Mouse (Mus musculus): ENCODE data around the gene Khdc1c.
"Not testable (repeated sequence)": the region's sequence is repeated elsewhere in the genome, so short reads cannot be mapped to it uniquely, and the experiment has no call there.

The Khdc1c gene

DNA sequence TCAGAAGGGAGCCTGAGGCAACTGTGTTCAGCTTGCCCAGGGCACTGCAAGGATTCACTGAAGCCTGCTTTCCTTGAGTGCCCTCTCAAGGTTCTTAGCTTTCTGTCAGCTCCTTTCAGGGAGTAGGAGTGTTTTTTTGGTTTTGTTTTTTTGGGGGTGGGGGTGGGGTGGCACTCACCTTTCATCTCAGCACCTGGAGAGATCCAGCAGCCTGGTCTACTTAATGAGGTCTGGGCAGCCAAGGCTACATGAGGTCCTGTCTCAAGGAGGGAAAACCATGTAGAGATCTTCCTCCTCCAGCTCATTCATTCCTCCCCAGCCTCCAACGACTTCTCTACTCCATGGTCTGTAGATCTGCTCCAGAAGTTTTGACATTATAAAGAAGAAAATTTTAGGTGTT, at the start of gene Khdc1c:
Gene Khdc1c, plus strand, starts transcription at position 301 of the 400 bp plus-strand sequence.
- DNase-seq (ENCODE audit: low spot score in 2 of 2) = not testable (repeated sequence)

DNA sequence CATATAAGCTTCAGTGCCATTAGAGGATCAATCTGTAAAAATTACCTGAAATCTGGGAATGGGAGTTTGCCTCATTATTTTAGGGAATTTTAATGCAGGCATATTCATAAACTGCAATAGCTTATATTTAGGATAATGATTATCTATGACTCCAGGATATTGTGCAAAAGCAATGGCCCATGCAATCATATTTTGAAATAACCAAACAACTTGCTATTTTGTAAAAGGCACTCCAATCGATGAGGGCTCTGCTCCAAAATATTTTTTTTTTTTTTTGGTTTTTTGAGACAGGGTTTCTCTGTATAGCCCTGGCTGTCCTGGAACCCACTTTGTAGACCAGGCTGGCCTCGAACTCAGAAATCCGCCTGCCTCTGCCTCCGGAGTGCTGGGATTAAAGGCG, 47.9 kb upstream of the Khdc1c start:
- DNase-seq (ENCODE audit: low spot score in 2 of 2) = not testable (repeated sequence)

DNA sequence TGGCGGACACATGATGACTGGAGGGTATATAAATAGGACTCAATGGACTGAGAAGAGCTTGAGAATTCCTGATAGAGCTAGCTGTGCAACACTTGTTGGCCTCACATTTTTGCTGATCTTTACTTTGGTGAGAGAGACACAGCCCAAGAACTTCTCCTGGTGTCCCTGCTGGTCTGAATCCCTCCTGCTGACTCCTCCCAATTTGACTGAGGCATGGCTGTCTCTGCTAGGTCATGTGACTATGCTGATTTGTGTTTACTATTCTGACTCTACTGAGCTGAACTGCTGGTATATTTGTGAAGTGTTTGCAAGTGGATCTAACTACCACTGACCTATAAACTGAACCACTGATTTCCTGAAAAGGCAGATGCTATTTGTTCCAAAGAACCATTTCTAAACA, 46.5 kb upstream of the Khdc1c start:
- DNase-seq (ENCODE audit: low spot score in 2 of 2) = no peak

DNA sequence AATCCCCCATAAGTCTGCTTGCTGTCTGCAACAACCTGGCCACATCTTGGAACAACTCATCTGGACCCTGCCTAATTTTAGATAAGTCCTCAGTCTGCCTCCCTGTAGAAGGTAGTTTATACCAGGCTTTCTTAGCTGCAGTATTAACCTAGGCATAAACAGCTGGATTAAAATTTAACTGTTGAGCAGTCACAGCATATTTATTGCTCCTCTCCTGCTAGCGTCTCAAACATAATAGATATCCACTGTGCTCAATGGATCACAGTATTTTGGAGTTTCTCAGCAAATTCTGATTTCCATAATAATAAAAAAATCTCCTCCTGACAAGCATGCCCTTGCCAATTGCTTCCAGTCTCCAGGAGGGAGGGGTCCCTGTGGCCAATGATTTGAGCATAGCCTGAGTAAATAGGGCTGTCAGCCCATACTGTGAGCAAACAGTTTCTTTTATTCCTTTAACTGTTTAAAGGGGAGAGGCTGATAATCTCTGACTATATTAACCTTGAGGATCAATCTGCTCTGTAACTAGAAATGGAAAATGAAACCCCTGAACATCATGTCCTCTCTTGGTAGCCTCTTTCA, 44.0 kb upstream of the Khdc1c start:
- no peak for DNase-seq (ENCODE audit: low spot score in 2 of 2)

DNA sequence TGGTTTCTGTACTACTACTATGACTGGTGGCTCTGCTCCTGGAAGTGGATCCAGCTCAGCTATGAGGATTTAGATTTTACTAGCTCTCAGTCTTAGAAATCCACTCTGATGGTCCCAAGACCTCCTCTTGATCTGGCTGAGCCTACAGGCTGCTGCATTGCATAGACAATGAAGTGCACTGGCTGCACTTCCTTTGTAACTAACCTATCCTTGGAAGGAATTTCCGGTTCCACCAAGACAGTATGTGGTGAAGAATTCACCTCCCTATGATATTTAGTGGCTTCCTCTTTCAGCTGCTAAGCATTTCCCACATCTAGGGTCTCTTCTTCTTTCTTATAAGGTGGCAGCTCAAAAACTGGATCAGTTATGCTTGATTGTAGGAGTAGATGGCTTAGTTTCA, 43.5 kb upstream of the Khdc1c start:
- no peak for DNase-seq (ENCODE audit: low spot score in 2 of 2)

DNA sequence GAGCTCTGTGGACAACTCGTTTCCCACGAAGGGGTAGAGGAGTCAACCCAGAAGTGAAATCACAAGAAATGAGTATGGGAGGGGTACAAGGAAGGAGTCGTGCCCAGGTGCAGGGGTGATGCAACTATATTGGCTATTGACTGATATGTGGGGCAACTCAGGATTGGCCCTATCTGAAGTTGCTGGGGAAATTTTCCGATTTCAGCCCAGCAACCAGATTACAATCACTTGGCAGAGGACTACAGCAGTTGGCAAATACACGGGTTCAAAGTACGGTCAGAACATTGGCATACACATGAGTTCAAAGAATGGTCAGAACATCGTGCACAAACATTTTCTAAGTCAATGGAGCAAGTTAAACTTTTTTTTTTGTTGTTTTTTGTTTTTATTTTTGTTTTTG, 41.4 kb upstream of the Khdc1c start:
- DNase-seq (ENCODE audit: low spot score in 2 of 2) = no peak

DNA sequence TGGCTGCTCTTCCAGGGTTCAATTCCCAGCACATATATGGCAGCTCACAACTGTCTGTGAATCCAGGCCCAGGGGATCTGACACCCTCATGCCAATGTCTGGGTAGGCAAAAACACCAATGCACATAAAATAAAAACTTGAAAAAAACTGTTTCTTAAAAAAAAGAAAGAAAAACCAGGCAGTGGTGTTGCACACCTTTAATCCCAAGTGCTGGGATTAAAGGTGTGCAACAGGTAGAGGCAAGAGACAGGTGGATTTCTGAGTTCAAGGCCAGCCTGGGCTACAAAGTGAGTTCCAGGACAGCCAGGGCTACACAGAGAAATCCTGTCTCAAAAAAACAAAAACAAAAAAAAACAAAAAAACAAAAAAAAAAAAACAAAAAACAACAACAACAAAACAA, 37.0 kb upstream of the Khdc1c start:
- not testable (repeated sequence) for DNase-seq (ENCODE audit: low spot score in 2 of 2)

DNA sequence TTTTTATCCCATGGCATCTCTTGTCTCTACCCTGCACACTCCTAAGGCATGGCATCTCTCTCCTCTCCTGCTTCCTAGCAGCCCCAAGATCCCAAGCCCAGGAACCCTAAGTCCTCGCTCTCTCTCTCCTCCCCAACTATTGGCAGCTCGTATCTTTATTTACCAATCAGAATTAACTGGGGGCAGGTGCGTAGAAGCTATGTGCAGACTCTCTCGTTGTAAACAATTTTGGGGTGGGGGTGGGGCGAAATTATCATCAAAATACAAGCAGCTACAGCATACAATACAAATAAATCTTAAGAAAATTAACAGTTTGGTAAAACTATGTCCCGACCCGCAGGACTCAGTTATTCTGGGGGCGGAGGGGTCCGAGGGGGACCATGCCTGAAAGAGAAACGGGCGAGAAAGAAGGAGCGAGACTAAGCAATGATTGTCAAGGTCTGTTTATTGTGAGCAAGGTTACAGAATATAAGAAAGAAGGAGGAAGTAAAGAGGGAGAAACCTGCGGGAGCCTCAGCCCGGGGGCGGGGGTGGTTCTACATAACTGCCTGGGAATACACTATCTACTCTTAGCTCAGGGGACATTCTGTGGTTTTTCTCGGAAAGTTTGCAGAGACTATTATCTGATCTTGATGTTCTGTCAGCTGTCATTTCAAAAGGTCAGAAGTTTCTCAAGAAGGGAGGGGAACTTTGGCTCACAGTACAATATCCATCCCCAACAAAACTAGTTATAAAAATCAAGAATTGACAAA, 34.7 kb upstream of the Khdc1c start:
- no peak for DNase-seq (ENCODE audit: low spot score in 2 of 2)

DNA sequence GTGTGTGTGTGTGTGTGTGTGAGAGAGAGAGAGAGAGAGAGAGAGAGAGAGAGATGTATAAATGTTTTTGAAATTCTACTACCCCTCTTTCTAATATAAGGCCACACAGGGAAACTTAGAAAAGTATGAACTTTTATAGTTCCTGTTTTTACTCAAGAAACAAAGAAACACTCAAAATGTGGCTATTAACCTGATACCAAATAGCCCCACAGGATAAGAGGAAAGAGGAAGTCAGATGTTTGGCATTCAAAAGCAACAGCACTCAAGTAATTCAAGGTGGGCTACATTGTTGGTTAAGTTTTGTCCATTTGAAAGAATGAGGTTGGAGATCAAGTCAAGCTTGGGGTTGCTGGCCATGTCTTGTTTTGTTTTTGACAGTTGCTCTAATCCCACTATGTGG, 32.3 kb upstream of the Khdc1c start:
- DNase-seq (ENCODE audit: low spot score in 2 of 2) = no peak

DNA sequence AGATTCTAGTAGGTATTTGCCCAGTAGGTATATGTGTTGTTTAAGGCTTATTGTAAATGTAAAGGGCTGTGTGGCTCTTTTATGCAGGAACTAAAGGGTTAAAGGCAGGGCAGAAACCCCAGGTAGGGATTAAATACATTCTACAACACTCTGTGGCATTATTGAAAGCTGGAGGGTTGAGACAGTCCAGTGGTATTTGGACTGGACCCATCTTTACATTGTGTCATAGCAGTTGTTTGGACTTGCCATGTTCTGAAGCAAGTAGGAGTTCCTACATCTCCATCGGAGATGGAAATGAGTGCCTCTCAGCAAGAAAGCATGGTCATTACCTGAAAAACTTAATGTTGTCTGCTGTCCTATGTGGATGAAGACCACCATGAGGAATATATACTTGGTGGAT, 27.4 kb upstream of the Khdc1c start:
- no peak for DNase-seq (ENCODE audit: low spot score in 2 of 2)

DNA sequence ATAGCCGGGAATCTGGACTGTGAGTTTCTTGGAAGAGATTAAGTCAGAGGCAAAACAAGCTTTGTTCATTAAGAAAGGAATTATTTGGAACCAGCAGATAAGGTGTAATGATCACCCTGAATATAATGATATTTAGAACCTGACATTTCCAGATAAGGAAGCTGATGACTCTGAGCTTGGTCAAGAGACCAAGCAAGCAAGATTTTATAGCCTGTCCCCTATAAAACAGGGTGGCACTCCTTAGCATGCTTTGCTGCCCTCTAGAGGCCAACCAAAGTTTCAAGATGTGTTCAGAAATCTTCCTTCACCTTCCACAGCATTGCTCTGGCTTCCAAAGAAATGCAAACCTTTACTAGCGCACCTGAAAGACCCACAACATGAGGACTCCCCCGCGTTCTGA, 23.9 kb upstream of the Khdc1c start:
- peak; percentile 12 to 15 for DNase-seq (ENCODE audit: low spot score in 2 of 2)

DNA sequence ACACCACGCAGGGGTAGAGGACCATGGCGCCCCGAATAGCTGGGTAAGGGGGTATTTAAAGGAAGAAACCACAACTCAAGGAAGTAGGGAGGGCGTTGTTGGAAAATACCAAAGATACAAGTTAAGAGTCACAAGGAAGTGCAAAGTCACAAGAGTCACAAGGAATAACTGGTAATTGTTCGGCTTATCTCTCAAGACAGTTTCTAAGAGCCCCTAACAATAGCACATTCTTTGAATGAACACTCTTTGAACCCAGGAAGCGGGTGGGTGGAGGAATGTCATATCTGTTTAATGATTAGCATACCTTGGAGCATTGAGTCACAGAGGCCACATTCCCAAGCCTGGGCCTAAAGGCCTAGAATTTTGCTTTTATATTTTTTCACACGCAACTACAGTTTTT, 23.4 kb upstream of the Khdc1c start:
- not testable (repeated sequence) for DNase-seq (ENCODE audit: low spot score in 2 of 2)

DNA sequence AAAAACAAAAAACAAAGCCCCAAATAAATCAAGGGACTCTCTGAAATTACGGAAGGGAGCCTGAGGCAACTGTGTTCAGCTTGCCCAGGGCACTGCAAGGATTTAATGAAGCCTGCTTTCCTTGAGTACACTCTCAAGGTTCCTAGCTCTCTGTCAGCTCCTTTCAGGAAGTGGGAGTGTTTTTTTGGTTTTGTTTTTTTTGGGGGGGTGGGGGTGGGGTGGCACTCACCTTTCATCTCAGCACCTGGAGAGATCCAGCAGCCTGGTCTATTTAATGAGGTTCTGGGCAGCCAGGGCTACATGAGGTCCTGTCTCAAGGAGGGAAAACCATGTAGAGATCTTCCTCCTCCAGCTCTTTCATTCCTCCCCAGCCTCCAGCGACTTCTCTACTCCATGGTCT, 18.8 kb upstream of the Khdc1c start, which contains the start of gene Khdc1a:
Gene Khdc1a, plus strand, starts transcription at position 301 of the 400 bp plus-strand sequence.
- DNase-seq (ENCODE audit: low spot score in 2 of 2) = no peak

DNA sequence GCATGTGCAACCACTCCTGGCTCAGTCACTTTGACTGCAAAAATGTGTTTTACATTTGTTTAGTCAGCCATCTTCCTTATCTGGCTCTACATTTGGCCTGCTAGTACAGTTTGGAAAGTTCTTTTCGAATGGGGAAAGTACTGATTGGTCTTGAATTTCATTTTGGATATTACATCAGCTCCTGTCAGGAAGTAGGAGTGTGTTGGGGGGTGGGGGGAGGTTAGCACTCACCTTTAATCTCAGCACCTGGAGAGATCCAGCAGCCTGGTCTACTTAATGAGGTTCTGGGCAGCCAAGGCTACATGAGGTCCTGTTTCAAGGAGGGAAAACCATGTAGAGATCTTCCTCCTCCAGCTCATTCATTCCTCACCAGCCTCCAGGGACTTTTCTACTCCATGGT, 15.1 kb downstream of the Khdc1c start, which contains the start of gene Khdc1b:
Gene Khdc1b, plus strand, starts transcription at position 301 of the 400 bp plus-strand sequence.
- DNase-seq (ENCODE audit: low spot score in 2 of 2) = no peak

DNA sequence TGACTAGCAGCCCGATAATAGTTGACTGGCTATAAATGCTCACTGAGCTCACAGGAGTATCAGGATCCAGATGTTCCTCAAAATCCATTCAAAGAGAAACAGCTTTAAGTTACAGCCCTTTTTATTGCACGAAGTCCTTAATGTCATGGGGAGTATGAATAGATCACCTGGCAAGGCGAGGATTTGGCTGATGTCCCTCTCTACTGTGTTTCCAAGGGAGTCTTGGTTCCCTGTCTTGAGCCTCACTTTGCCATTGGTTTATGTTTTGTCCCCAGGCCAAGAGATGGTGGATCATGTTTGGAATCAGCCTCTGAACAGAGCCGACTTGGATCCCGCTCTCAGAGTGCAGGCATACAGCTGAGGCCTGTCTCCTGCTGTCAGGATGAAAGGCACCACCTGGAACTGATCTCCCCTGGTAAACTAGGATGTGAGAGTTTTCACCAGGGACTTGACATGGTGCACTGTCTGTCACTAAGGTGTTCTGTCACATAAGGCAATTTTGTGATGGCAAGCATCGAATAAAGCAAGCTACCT, 23.1 kb downstream of the Khdc1c start:
- DNase-seq (ENCODE audit: low spot score in 2 of 2) = no peak

DNA sequence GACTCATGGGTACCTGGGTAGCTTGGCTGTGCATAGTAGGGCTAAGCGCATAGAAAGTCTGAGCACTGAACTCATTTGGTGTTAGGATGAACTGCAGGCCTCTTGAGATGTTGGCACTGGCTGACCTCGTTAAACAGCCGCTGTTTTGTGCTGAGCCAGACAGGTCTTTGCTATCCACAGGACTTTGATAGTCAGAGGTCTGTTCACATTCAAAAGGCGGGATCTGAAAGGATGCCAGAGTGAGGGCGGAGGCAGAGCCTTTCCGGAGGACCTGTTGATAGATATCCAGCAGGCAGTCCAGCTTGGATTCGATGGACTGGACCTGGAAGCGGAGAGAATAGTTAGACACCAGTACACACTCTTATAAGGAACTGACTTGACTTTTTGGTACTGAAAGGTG, 34.7 kb downstream of the Khdc1c start:
- DNase-seq (ENCODE audit: low spot score in 2 of 2) = no peak

DNA sequence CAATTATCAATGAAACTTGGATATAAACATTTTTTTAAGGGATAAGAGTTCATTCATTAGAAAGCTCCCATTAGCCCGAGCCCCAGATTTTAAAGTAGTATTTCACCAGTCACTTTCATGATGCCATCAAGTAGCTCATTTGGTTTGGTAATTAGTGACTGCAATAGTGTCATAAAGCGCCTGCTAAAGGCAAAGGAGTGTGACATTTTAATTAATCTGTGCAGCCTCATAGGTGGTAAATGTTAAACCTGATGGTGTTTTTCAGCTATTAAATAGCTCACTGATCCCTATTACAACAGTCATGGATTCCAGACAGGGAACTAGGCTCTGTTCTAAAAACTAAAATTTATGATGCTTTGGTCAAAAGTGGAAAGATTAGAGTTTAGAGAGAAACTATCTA, 39.1 kb downstream of the Khdc1c start:
- no peak for DNase-seq (ENCODE audit: low spot score in 2 of 2)

DNA sequence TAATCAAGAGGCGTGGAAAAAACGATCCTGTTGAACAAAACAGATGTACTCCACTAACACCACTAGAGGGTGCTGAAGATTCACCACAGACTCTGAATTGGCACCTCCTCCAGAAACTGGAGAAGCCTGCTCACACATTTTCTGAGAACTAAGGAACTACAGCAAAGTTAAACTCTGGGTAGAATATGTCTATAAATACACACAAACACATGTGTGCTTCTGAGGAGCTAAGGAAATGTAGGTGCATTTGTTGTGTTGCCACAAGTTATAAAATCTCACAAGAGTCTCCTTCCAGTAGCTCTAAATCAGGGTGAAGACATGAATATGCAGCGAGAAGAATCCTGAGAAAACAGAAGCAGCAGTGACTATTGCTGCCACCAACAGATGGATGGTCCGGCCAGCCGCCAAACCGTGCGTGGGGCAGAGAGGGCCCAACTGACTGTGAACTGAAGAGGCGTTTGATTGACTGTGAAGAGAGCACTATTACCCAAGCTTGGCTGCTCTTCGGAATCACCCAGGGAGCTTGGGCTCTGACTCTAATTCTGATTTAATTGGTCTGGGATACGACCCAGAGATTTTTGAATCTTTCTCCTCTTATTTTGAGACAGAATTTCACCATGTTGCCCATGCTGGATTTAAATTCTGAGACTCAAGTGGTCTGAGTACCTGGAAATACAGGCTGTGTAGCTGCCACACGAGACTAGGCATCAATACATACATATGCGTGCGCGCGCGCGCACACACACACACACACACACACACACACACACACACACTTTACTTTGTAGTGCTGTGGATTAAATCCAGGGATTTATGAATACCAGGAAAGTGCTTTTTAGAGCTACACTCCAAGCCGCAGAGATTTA, 43.4 kb downstream of the Khdc1c start:
- DNase-seq (ENCODE audit: low spot score in 2 of 2) = peak; percentile 3 to 20

DNA sequence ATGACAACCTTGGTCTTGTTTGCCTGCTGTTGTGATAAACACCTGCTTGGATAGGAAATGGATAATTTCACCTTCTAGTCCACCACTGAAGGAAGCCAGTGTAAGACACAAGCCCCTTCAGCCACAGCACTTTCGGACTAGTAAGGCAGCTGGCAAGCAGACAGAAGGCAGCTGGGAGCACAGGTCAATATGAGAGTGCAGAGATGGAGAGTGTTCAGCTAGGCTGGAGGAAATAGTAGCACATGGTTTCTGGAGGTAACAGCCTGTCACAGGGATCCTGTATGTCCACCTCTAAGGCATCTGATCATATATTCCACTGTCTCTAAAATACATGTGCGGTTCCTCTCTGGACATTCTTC, 44.0 kb downstream of the Khdc1c start:
- no peak for DNase-seq (ENCODE audit: low spot score in 2 of 2)

DNA sequence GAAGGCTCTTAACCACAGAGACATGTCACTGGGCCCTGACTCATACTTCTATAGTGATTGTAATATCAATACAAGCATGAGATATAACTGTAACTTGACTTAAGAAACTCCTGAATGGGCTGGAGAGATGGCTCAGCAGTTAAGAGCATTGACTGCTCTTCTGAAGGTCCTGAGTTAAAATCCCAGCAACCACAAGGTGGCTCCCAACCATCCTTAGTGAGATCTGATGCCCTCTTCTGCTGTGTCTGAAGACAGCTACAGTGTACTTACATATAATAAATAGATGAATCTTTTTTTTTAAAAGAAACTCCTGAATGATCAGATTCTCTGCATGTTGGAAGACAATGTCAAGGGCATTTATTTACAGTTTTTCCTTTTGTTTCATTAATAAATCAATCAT, 51.2 kb downstream of the Khdc1c start:
- no peak for DNase-seq (ENCODE audit: low spot score in 2 of 2)

Data from urinary bladder, adult 18-20 months (tissue).